ENCODE assay signal across 10 mouse cellular contexts in genomic region chr2:7944946-7945345, GRCm38 (mm10).
DNase-seq lines count a peak whose midpoint lies in the region; ATAC-seq and TF ChIP-seq lines count a peak whose summit lies in the region.
"Had no signal": no experiment of that assay in that cellular context is flagged by ENCODE, and none has a peak within 500 bp of the region (broad histone marks: within the 10 kb centered on the region; RNA-seq: fewer than 3 reads in every experiment).

No protein-coding gene starts in this region.

- peak; percentile 13; the same call in 1 of the 2 replicates for TF ChIP-seq CTCF in kidney, postnatal 0 days (IDR thresholded peaks at IDR 0.05; ENCODE audit: low read depth)
- TF ChIP-seq CTCF in midbrain, postnatal 0 days (IDR thresholded peaks at IDR 0.05) = peak; percentile 11; the same call in 1 of the 2 replicates

- no peak for ATAC-seq in kidney, postnatal 0 days (replicated peaks; ENCODE audit: low FRiP score, low read depth)
- ATAC-seq in kidney, embryonic 14.5 days (ENCODE audit: low FRiP score, low TSS enrichment) = no peak
- ATAC-seq in midbrain, postnatal 0 days (ENCODE audit: low FRiP score) = no peak
- ATAC-seq in erythroblast, adult 5-6 weeks (replicated peaks; ENCODE audit: low FRiP score, poor library complexity, severe bottlenecking) = no peak
- ATAC-seq in hindbrain, embryonic 14.5 days (ENCODE audit: low FRiP score) = no peak

- 60% methylated on average over 2 of the region's 2 CpGs for WGBS in kidney, postnatal 0 days
- 66% methylated on average over 2 of the region's 2 CpGs for WGBS in kidney, embryonic 14.5 days
- WGBS in midbrain, postnatal 0 days = 63% methylated on average over 2 of the region's 2 CpGs
- 72% methylated on average over 2 of the region's 2 CpGs for WGBS in hindbrain, embryonic 14.5 days

- H3K36me3 ChIP-seq in kidney, postnatal 0 days (ENCODE audit: insufficient read depth, low read length) = no peaks in the 10 kb centered on the region
- no peaks in the 10 kb centered on the region for H3K36me3 ChIP-seq in kidney, embryonic 14.5 days (ENCODE audit: control insufficient read depth, insufficient read depth, low read length)
- H3K36me3 ChIP-seq in midbrain, postnatal 0 days (ENCODE audit: insufficient read depth, low read length) = no peaks in the 10 kb centered on the region
- H3K36me3 ChIP-seq in hindbrain, embryonic 14.5 days (replicated peaks; ENCODE audit: control insufficient read depth, insufficient read depth) = no peaks in the 10 kb centered on the region
- H3K36me3 ChIP-seq: limb, embryonic 10.5 days had no signal

- H3K9me3 ChIP-seq in kidney, postnatal 0 days (replicated peaks; ENCODE audit: low read length) = no peaks in the 10 kb centered on the region
- H3K9me3 ChIP-seq in kidney, embryonic 14.5 days (ENCODE audit: control insufficient read depth, low read length) = no peaks in the 10 kb centered on the region
- H3K9me3 ChIP-seq in midbrain, postnatal 0 days (ENCODE audit: low read length) = no peaks in the 10 kb centered on the region
- H3K9me3 ChIP-seq in hindbrain, embryonic 14.5 days (ENCODE audit: control insufficient read depth, low read length) = no peaks in the 10 kb centered on the region
- H3K9me3 ChIP-seq: limb, embryonic 10.5 days had no signal

- H3K4me3 ChIP-seq in kidney, postnatal 0 days (replicated peaks; ENCODE audit: low read depth, low read length) = no peak overlapping the region
- no peak overlapping the region for H3K4me3 ChIP-seq in kidney, embryonic 14.5 days (ENCODE audit: low read length)
- no peak overlapping the region for H3K4me3 ChIP-seq in midbrain, postnatal 0 days (ENCODE audit: low read depth, low read length)
- H3K4me3 ChIP-seq in hindbrain, embryonic 14.5 days (replicated peaks; ENCODE audit: low read length) = no peak overlapping the region
- H3K4me3 ChIP-seq: limb, embryonic 10.5 days; myocyte had no signal

- no peaks in the 10 kb centered on the region for H3K27me3 ChIP-seq in kidney, postnatal 0 days (ENCODE audit: insufficient read depth, low read length)
- H3K27me3 ChIP-seq in kidney, embryonic 14.5 days (ENCODE audit: control insufficient read depth, insufficient read depth, low read length) = no peaks in the 10 kb centered on the region
- no peaks in the 10 kb centered on the region for H3K27me3 ChIP-seq in midbrain, postnatal 0 days (ENCODE audit: insufficient read depth, low read length)
- H3K27me3 ChIP-seq in hindbrain, embryonic 14.5 days (ENCODE audit: control insufficient read depth, insufficient read depth, low read length) = no peaks in the 10 kb centered on the region

- DNase-seq in kidney, postnatal 0 days (ENCODE audit: low spot score) = peak; percentile 12
- peak; percentile 63 for DNase-seq in brain, adult 2 months (ENCODE audit: low read depth, low spot score)
- DNase-seq in frontal cortex, adult 2 months (ENCODE audit: extremely low spot score in 1 of 2, low spot score in 1 of 2) = peak; percentile 20 to 38
- peak; percentile 34 for DNase-seq in midbrain, postnatal 0 days (ENCODE audit: low spot score)
- DNase-seq in thymus, postnatal 4 days = no peak
- no peak for DNase-seq in hindbrain, embryonic 14.5 days (ENCODE audit: low spot score)

- H3K27ac ChIP-seq in kidney, postnatal 0 days = no peak overlapping the region
- no peak overlapping the region for H3K27ac ChIP-seq in kidney, embryonic 14.5 days (ENCODE audit: low read depth, low read length)
- H3K27ac ChIP-seq in midbrain, postnatal 0 days (ENCODE audit: low read depth, low read length) = no peak overlapping the region
- H3K27ac ChIP-seq in hindbrain, embryonic 14.5 days = no peak overlapping the region
- H3K27ac ChIP-seq: limb, embryonic 10.5 days had no signal

- H3K4me2 ChIP-seq in kidney, postnatal 0 days (ENCODE audit: low read length) = no peak overlapping the region
- no peak overlapping the region for H3K4me2 ChIP-seq in kidney, embryonic 14.5 days (replicated peaks; ENCODE audit: low read depth, low read length)
- H3K4me2 ChIP-seq in midbrain, postnatal 0 days (ENCODE audit: low read depth, low read length, poor library complexity, severe bottlenecking) = no peak overlapping the region
- no peak overlapping the region for H3K4me2 ChIP-seq in hindbrain, embryonic 14.5 days (replicated peaks)

- H3K9ac ChIP-seq in kidney, postnatal 0 days (ENCODE audit: low read depth, low read length) = no peak overlapping the region
- H3K9ac ChIP-seq in kidney, embryonic 14.5 days (ENCODE audit: low read depth, low read length) = no peak overlapping the region
- no peak overlapping the region for H3K9ac ChIP-seq in midbrain, postnatal 0 days (replicated peaks; ENCODE audit: low read length, poor library complexity, severe bottlenecking)
- H3K9ac ChIP-seq in hindbrain, embryonic 14.5 days = no peak overlapping the region

- no peaks in the 10 kb centered on the region for H3K4me1 ChIP-seq in kidney, postnatal 0 days (replicated peaks; ENCODE audit: insufficient read depth, low read length)
- H3K4me1 ChIP-seq in kidney, embryonic 14.5 days (ENCODE audit: control insufficient read depth, insufficient read depth, low read length) = no peaks in the 10 kb centered on the region
- no peaks in the 10 kb centered on the region for H3K4me1 ChIP-seq in midbrain, postnatal 0 days (ENCODE audit: insufficient read depth, low read length)
- H3K4me1 ChIP-seq in hindbrain, embryonic 14.5 days (replicated peaks; ENCODE audit: control insufficient read depth, insufficient read depth, low read length) = no peaks in the 10 kb centered on the region
- H3K4me1 ChIP-seq: limb, embryonic 10.5 days had no signal

Comparison
In these comparisons a context has a peak if more than half of its experiments do, and no peak if none do; other contexts are left out.
1. DNase-seq: peak in kidney, postnatal 0 days (single experiment), brain, adult 2 months (single experiment), frontal cortex, adult 2 months (2 of 2) and midbrain, postnatal 0 days (single experiment); none in thymus, postnatal 4 days (single experiment) and hindbrain, embryonic 14.5 days (single experiment).